Mouse (Mus musculus) adipocyte (in vitro differentiated cells): Measurements from ENCODE around the gene Efemp1.

ENCODE experiments used
- DNase-seq: peaks from one replicate; pipeline ENCODE4 v3.0.0-alpha.2; 2016; ENCODE audit warnings: low spot score

Efemp1 gene

DNA sequence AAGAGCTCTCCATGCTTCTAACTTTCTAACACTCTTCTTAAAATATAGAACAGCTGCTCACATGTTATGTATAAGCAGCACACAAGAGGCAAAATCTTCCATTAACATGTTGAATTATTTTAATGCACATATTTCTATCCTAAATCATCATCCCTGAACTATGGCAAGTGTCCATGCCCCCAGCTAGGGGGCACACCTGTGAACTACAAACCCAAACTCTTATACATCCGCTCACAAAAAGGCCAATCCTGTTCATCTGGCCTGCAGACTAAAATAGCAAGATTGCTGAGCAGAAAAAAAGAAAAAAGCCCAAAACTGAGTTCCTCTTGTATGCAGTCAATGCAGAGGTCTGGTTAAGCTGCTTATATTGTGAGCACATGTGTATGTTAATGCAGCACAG is 86.6 kb downstream of the Efemp1 start:
- no peak for DNase-seq

DNA sequence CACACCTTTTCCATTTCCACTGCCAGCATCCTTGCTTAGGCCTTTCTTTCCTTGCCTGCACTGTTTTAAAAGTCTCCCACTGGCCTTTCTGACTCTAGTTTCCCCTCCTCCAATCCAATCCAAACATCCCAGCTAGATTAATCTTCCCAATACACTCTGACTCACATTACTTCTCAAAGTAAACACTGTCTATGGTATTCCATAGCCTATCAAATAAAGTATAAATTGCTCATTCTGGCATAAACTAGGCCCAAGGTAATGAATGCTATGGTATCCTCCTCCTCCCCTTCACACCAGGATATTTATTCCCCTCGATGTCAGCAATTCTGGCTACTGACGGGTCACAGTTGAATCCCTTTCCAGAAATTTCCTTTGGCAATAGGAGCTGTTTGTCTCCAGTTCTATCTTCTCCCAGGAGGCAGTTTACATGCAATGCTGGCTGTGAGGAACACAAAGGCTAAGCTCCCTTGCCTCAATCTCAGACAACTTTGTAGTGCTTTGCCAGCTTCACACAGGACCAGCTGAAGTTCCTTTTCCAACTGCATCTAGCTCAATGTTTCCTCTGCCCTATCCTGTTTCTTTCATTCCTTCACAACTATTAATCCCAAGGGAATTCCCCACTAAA is 98.7 kb downstream of the Efemp1 start:
- DNase-seq: peak; percentile 93

DNA sequence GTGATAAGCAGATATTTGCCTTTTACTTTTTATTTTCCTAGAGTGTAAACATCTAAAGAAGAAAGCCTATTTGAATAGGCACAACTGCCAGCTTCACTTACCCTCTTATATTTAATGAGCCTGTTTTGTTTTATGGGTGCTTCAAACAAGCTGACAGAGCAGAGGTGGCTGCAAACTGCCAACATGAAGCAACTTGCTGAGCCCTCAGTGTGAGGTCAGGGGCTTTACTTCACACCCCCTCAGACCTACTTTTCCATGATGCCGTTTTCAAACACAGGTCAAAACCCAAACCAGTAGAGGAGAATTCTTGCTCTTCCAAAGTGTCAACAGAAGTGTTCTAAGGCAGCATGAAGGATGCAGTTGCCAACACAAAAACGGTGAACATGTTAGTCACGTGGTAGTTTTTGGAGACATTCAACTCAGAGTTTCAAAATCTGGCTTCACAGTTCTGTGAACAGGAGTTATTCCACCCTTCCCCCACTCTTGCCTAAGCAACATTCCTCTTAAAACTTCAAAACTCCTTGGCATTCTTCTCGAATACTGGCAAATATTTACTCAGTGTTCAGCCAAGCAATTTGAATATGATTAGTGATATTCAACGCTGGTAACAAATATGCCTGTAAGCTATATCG is 101.8 kb downstream of the Efemp1 start:
- DNase-seq: peak; percentile 86

DNA sequence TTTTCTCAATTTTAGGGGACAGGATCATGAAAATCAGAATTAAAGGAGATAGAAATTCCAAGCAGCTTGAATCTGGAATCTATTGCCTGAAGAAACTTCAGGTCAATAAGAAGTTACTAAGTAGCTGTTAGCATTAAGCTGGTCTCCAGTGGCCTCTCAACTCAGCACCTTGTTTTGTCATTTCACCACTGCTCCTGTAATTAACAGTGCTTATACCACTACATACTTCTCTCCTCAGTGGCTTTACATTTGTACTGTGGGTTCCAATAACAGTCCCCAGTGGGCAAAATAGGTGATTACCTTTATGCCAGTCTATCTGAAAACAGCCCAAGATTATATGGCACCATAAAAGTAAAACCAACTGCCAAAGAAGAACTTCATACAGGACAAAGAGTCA is 102.3 kb downstream of the Efemp1 start:
- no peak for DNase-seq

DNA sequence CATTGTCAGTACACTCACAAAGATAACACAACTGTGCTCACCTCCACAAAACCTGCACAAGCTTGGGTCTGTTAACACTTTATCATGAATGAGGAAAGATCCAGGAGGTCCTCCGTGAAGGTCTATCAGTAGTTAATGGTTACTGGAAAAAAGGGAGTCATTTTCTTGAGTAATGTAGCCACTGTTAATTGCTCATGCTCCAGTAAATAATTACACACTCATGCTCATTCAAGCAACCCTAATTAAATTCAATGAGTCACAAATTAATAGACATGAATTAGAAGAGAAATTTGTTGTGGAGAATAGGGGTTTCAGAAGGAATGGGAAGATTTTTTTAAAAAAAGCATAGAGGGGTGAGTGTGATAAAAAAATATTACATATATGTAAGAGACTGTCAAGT is 108.4 kb downstream of the Efemp1 start:
- DNase-seq: no peak
